Mouse (Mus musculus): ENCODE measurements around the gene Cd59b.
"Not testable (repeated sequence)": the region's sequence is repeated elsewhere in the genome, so short reads cannot be mapped to it uniquely, and the experiment has no call there.

- not testable (repeated sequence) for TF ChIP-seq POLR2A (IDR thresholded peaks at IDR 0.05; ENCODE audit: low read depth, low read length); CTCF (IDR thresholded peaks at IDR 0.05; ENCODE audit: extremely low read depth, insufficient read depth, insufficient read length, insufficient replicate concordance)
These were observed 41.6 kb downstream of the Cd59b start for GRCm38 (mm10) chr2:104111170-104111797.

Measured in spleen, adult 2 months (tissue).